Mouse (Mus musculus): ENCODE data around the gene Faap20. TPM values are rescaled to one million over a fixed set of nuclear protein-coding genes. Genes with fewer than 3 reads are reported as not detected.

The Faap20 gene
- polyA plus RNA-seq, 1 experiment, result 37.5 TPM

DNA sequence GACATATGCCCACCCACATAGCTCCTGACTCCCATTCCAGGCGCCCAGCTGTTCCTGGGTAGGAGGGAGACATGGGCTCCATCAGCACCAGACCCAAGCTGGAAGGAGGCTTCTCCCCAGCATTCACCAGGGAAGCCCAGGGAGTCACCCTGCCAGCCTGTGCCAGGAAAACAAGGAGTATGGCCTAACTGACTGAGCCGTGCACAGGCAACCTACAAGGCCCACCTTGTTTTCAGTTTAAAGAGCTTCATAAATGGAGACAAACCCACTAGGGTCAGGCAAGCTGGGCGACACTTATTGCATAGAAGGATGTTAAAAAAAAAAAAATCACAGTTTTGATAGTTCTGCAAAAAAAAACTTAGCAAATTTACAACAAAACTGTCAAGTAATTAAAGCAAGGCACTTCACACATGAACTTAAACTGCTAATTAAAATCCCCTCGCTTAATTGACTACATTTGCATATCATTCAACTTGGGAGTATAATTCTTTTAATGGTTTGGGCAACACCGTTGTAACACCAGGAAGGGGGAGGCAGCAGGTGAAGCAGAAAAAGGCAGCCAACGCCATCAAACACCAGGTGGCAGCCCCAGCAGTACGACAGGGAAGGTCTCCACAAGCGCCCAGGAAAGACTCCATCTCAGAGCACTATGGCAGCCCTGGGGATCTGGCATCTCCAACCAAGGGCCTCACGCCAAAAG lies 36.4 kb upstream of the Faap20 start:
- Histone ChIP-seq H3K4me3 (ENCODE audit: insufficient read depth, low read length) (no peak overlapping the region), H3K4me1 (ENCODE audit: control insufficient read depth, insufficient read depth, low read length) (peaks cover 43% of the 10 kb centered on the region), H3K27ac (ENCODE audit: insufficient read depth, low read length) (no peak overlapping the region)
- TF ChIP-seq POLR2A (IDR thresholded peaks at IDR 0.05; ENCODE audit: extremely low read depth, insufficient read depth, low read length) (no peak), CTCF (IDR thresholded peaks at IDR 0.05; ENCODE audit: extremely low read depth, insufficient read depth, low read length) (no peak)

- H3K4me1 ChIP-seq (ENCODE audit: control insufficient read depth, insufficient read depth, low read length), result peaks cover 42% of the 10 kb centered on the region
- no peak overlapping the region for H3K4me3 ChIP-seq (ENCODE audit: insufficient read depth, low read length)
- H3K27ac ChIP-seq (ENCODE audit: insufficient read depth, low read length), result no peak overlapping the region
- TF ChIP-seq CTCF (IDR thresholded peaks at IDR 0.05; ENCODE audit: extremely low read depth, insufficient read depth, low read length), result no peak
- TF ChIP-seq POLR2A (IDR thresholded peaks at IDR 0.05; ENCODE audit: extremely low read depth, insufficient read depth, low read length), result no peak
These were observed 35.9 kb upstream of the Faap20 start for GRCm38 (mm10) chr4:155213752-155214054.

- TF ChIP-seq CTCF (IDR thresholded peaks at IDR 0.05; ENCODE audit: extremely low read depth, insufficient read depth, low read length), result no peak
- TF ChIP-seq POLR2A (IDR thresholded peaks at IDR 0.05; ENCODE audit: extremely low read depth, insufficient read depth, low read length), result no peak
- H3K27ac ChIP-seq (ENCODE audit: insufficient read depth, low read length), result no peak overlapping the region
- H3K4me1 ChIP-seq (ENCODE audit: control insufficient read depth, insufficient read depth, low read length), result peaks cover 41% of the 10 kb centered on the region
- no peak overlapping the region for H3K4me3 ChIP-seq (ENCODE audit: insufficient read depth, low read length)
These were observed 35.4 kb upstream of the Faap20 start for GRCm38 (mm10) chr4:155214188-155214587.

- no peak for TF ChIP-seq POLR2A (IDR thresholded peaks at IDR 0.05; ENCODE audit: extremely low read depth, insufficient read depth, low read length)
- TF ChIP-seq CTCF (IDR thresholded peaks at IDR 0.05; ENCODE audit: extremely low read depth, insufficient read depth, low read length), result no peak
- Histone ChIP-seq H3K4me3 (ENCODE audit: insufficient read depth, low read length) (no peak overlapping the region), H3K27ac (ENCODE audit: insufficient read depth, low read length) (no peak overlapping the region; the same call in 1 of the 2 replicates), H3K4me1 (ENCODE audit: control insufficient read depth, insufficient read depth, low read length) (peaks cover 44% of the 10 kb centered on the region)
These were observed 34.8 kb upstream of the Faap20 start for GRCm38 (mm10) chr4:155214793-155215192.

GRCm38 (mm10) chr4:155215203-155215602 lies 34.4 kb upstream of the Faap20 start:
- TF ChIP-seq CTCF (IDR thresholded peaks at IDR 0.05; ENCODE audit: extremely low read depth, insufficient read depth, low read length) (no peak), POLR2A (IDR thresholded peaks at IDR 0.05; ENCODE audit: extremely low read depth, insufficient read depth, low read length) (no peak)
- peaks cover 44% of the 10 kb centered on the region for H3K4me1 ChIP-seq (ENCODE audit: control insufficient read depth, insufficient read depth, low read length)
- no peak overlapping the region for H3K4me3 ChIP-seq (ENCODE audit: insufficient read depth, low read length)
- no peak overlapping the region; the same call in 1 of the 2 replicates for H3K27ac ChIP-seq (ENCODE audit: insufficient read depth, low read length)

DNA sequence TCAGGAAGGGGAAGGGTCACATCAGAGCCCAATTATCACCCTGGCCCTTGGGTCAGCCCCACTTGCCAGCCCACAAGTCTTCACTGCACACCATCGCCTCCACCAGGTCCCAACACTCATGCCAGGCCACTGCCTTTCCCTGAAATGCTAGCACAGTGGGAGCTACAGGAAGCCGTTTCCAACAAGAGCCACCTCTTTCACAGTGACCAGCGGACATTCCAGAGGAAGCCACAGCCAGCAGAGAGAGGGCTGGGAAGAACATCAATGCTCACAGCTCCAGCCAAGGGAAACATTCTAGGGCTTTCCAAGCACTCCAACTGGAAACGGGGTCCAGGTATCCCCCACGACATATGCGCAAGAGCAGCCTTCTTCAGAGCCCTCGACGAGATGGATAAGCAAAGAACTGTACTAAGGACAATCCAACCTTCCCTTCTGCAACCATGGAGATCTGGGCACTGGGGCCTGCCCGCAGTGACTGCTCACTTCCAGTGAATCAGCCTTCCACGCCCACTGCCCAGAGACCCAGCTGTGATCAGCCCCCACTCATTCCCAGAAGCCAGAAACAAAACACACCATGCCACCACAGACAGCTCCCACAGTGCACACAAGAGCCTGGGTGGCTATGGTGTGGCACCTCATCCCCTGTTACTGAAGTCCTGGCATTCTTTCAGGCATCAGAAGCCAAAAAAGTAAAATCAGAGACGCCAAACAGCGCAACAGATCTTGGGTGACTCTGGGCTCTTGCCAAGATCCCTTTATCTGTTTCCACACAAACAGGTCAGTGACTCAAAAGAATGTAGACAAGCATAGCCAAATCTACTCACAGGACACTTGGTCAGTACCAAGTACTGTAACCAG lies 33.6 kb upstream of the Faap20 start:
- H3K27ac ChIP-seq (ENCODE audit: insufficient read depth, low read length), result 0 out of 2 replicates have a peak overlapping the region, but pooled peaks have one; percentile 36
- no peak overlapping the region for H3K4me3 ChIP-seq (ENCODE audit: insufficient read depth, low read length)
- H3K4me1 ChIP-seq (ENCODE audit: control insufficient read depth, insufficient read depth, low read length), result peaks cover 44% of the 10 kb centered on the region
- TF ChIP-seq POLR2A (IDR thresholded peaks at IDR 0.05; ENCODE audit: extremely low read depth, insufficient read depth, low read length) (no peak), CTCF (IDR thresholded peaks at IDR 0.05; ENCODE audit: extremely low read depth, insufficient read depth, low read length) (no peak)

GRCm38 (mm10) chr4:155217241-155218103 lies 32.1 kb upstream of the Faap20 start:
- no peak for TF ChIP-seq CTCF (IDR thresholded peaks at IDR 0.05; ENCODE audit: extremely low read depth, insufficient read depth, low read length)
- TF ChIP-seq POLR2A (IDR thresholded peaks at IDR 0.05; ENCODE audit: extremely low read depth, insufficient read depth, low read length), result no peak
- Histone ChIP-seq H3K27ac (ENCODE audit: insufficient read depth, low read length) (peak overlapping the region; percentile 9; the same call in 1 of the 2 replicates), H3K4me1 (ENCODE audit: control insufficient read depth, insufficient read depth, low read length) (peaks cover 43% of the 10 kb centered on the region), H3K4me3 (ENCODE audit: insufficient read depth, low read length) (no peak overlapping the region)

DNA sequence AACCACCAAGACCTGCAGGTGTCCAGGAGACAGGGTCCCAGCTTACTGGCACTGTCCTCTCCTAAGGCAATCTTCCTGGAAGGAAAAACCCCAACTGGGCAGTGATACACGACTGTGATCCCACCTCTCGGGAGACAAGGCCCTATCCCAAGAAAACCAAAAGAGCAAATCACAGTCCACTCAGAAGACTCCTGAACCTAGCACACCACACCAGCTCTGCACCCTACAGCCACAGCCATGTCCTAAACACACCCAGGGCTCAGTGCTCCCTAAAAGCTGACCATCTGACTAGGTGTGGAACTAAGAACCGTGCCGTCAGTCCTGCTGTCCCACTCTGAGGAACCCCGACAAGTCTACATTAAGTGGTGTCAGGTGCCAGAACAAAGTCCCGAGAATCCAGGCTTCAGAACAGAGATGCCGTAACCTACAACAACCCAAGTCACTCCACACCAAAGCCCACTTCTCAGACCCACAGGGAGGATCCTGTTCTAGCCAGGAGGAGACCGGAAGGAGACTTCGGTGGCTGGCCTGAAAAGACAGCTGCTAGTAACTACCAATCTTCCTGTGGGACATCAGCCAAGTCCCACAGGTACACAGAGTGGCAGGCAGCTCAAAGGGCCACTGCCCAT lies 31.4 kb upstream of the Faap20 start:
- H3K27ac ChIP-seq (ENCODE audit: insufficient read depth, low read length), result 0 out of 2 replicates have a peak overlapping the region, but pooled peaks have one; percentile 9
- peak overlapping the region; percentile 97; the same call in 1 of the 2 replicates for H3K4me3 ChIP-seq (ENCODE audit: insufficient read depth, low read length)
- peaks cover 40% of the 10 kb centered on the region for H3K4me1 ChIP-seq (ENCODE audit: control insufficient read depth, insufficient read depth, low read length)
- no peak for TF ChIP-seq POLR2A (IDR thresholded peaks at IDR 0.05; ENCODE audit: extremely low read depth, insufficient read depth, low read length)
- TF ChIP-seq CTCF (IDR thresholded peaks at IDR 0.05; ENCODE audit: extremely low read depth, insufficient read depth, low read length), result no peak

Measured in cortical plate, adult 2 months (tissue).